Mouse (Mus musculus) myocyte (in vitro differentiated cells): ENCODE results near the gene Zfp800.

Source experiments
- CEBPB ChIP-seq: IDR thresholded peaks from 2 replicates; pipeline ENCODE4 v1.6.1; 2011; ENCODE audit warnings: mild to moderate bottlenecking, moderate library complexity; ENCODE audit not compliant: poor library complexity, insufficient read depth, severe bottlenecking
- MAX ChIP-seq: IDR thresholded peaks from one replicate; pipeline ENCODE4 v1.6.1; 2011; ENCODE audit warnings: low read depth, mild to moderate bottlenecking, control low read depth
- MYOD1 ChIP-seq, 3 experiments: IDR thresholded peaks; one replicate each; pipeline ENCODE4 v1.6.1; 2011; ENCODE audit warnings: control low read depth in 2 of 3, low read depth in 2 of 3, mild to moderate bottlenecking in 2 of 3, moderate library complexity in 1 of 3; ENCODE audit not compliant: insufficient read length in 2 of 3, control insufficient read depth in 1 of 3
- POLR2A ChIP-seq: IDR thresholded peaks from one replicate; pipeline ENCODE4 v1.6.1; 2011; ENCODE audit warnings: low read depth, mild to moderate bottlenecking, control low read depth, moderate library complexity; ENCODE audit not compliant: insufficient read length
- SRF ChIP-seq: IDR thresholded peaks from one replicate; pipeline ENCODE4 v1.6.1; 2011; ENCODE audit warnings: low read depth; ENCODE audit not compliant: control insufficient read depth, insufficient read length
- TCF3 ChIP-seq: IDR thresholded peaks from one replicate; pipeline ENCODE4 v1.6.1; 2011; ENCODE audit warnings: low read depth, control low read depth; ENCODE audit not compliant: insufficient read length
- USF1 ChIP-seq: IDR thresholded peaks from one replicate; pipeline ENCODE4 v1.6.1; 2011; ENCODE audit warnings: low read depth, mild to moderate bottlenecking, control low read depth, moderate library complexity

DNA sequence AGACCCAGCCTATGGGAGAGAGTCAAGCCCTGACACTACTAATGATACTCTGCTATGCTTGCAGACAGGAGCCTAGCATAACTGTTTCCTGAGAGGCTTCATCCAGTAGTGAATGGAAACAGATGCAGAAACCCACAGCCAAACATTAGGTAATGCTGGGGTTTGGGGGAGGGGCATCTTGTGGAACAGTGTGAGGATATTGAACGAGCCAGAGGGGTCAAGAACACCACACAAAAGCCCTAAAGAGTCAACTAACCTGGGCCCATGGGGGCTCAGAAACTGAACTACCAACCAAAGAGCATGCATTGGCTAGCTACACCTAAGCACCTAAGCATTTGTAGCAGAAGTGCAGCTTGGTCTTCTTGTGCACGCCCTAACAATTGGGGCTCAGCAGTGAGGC, 13.4 kb upstream of the Zfp800 start:
- TF ChIP-seq MYOD1 (IDR thresholded peaks at IDR 0.05; ENCODE audit: control insufficient read depth in 1 of 3, insufficient read length in 2 of 3, low read depth in 2 of 3) (no peak), POLR2A (no peak), USF1 (no peak), CEBPB (no peak), MAX (no peak), SRF (no peak), TCF3 (no peak)
